Mouse (Mus musculus) monocyte, adult 2 months (primary cell): ENCODE measurements around the gene Coq10a.

ENCODE experiments used
- DNase-seq, 2 experiments: peaks; one replicate each; pipeline ENCODE4 v3.0.0; 2022; ENCODE audit warnings: low spot score in 2 of 2, low read depth in 1 of 2

Gene Coq10a

GRCm38 (mm10) chr10:128388941-128389340 lies 20.1 kb upstream of the Coq10a start:
- no peak for DNase-seq

- no peak for DNase-seq
These were observed 17.1 kb upstream of the Coq10a start for GRCm38 (mm10) chr10:128385902-128386301.

GRCm38 (mm10) chr10:128382482-128382881 lies 13.7 kb upstream of the Coq10a start:
- DNase-seq, result no peak

- no peak for DNase-seq
These were observed 11.8 kb upstream of the Coq10a start for GRCm38 (mm10) chr10:128380565-128380964.

- no peak for DNase-seq
These were observed 10.5 kb upstream of the Coq10a start for GRCm38 (mm10) chr10:128379260-128379659.

GRCm38 (mm10) chr10:128378462-128378861 lies 9.7 kb upstream of the Coq10a start:
- no peak for DNase-seq

GRCm38 (mm10) chr10:128377940-128378448 lies 9.2 kb upstream of the Coq10a start:
- no peak for DNase-seq

GRCm38 (mm10) chr10:128377222-128377939 lies 8.6 kb upstream of the Coq10a start:
- DNase-seq, result no peak

GRCm38 (mm10) chr10:128376455-128377211 lies 7.8 kb upstream of the Coq10a start, which contains the start of gene Ankrd52:
TSS of gene Ankrd52 (plus strand) at chr10:128377115.
- DNase-seq, result peak; percentile 52 to 77

GRCm38 (mm10) chr10:128376099-128376454 lies 7.3 kb upstream of the Coq10a start:
- DNase-seq, result no peak

- DNase-seq, result no peak
These were observed 5.6 kb upstream of the Coq10a start for GRCm38 (mm10) chr10:128374393-128374792.

- peak; percentile 50 to 71 for DNase-seq
These were observed 4.4 kb upstream of the Coq10a start for GRCm38 (mm10) chr10:128372989-128373748.

- DNase-seq, result no peak
These were observed 3.3 kb upstream of the Coq10a start for GRCm38 (mm10) chr10:128372142-128372541.

GRCm38 (mm10) chr10:128370601-128371000 lies 1.8 kb upstream of the Coq10a start:
- no peak for DNase-seq

GRCm38 (mm10) chr10:128370021-128370420 lies 1.2 kb upstream of the Coq10a start:
- no peak for DNase-seq

GRCm38 (mm10) chr10:128369599-128369998 lies 802 bp upstream of the Coq10a start:
- DNase-seq, result no peak

- DNase-seq, result no peak
These were observed 384 bp upstream of the Coq10a start for GRCm38 (mm10) chr10:128369218-128369543.

GRCm38 (mm10) chr10:128367899-128368401 lies 847 bp downstream of the Coq10a start:
- no peak for DNase-seq

GRCm38 (mm10) chr10:128362568-128362967 lies 6.2 kb downstream of the Coq10a start:
- DNase-seq, result no peak

- no peak for DNase-seq
These were observed 7.0 kb downstream of the Coq10a start for GRCm38 (mm10) chr10:128361836-128362235.

- no peak for DNase-seq
These were observed 9.6 kb downstream of the Coq10a start for GRCm38 (mm10) chr10:128359226-128359625.
